Mouse (Mus musculus) left cerebral cortex, adult 11 months (tissue): Measurements from ENCODE around the gene Tpk1.

Experiments used
- DNase-seq: peaks from one replicate; pipeline ENCODE4 v3.0.0; 2022; ENCODE audit warnings: low spot score

Tpk1 gene

GRCm38 (mm10) chr6:43354562-43355241, 311.4 kb downstream of the Tpk1 start:
- DNase-seq: no peak

- DNase-seq: no peak
Measured at GRCm38 (mm10) chr6:43353446-43353845, 312.6 kb downstream of the Tpk1 start.

- DNase-seq: no peak
Measured at GRCm38 (mm10) chr6:43349083-43349482, 317.0 kb downstream of the Tpk1 start.

- no peak for DNase-seq
Measured at GRCm38 (mm10) chr6:43347637-43348036, 318.4 kb downstream of the Tpk1 start.

GRCm38 (mm10) chr6:43343006-43343405, 323.1 kb downstream of the Tpk1 start:
- DNase-seq: no peak

- DNase-seq: no peak
Measured at GRCm38 (mm10) chr6:43342386-43342785, 323.7 kb downstream of the Tpk1 start.

- DNase-seq: no peak
Measured at GRCm38 (mm10) chr6:43338804-43339203, 327.3 kb downstream of the Tpk1 start.

GRCm38 (mm10) chr6:43337491-43337961, 328.6 kb downstream of the Tpk1 start:
- DNase-seq: no peak

GRCm38 (mm10) chr6:43335619-43336234, 330.4 kb downstream of the Tpk1 start:
- DNase-seq: no peak

- no peak for DNase-seq
Measured at GRCm38 (mm10) chr6:43333479-43333878, 332.6 kb downstream of the Tpk1 start.

- no peak for DNase-seq
Measured at GRCm38 (mm10) chr6:43312961-43313656, 353.0 kb downstream of the Tpk1 start.

GRCm38 (mm10) chr6:43312546-43312945, 353.5 kb downstream of the Tpk1 start:
- no peak for DNase-seq

GRCm38 (mm10) chr6:43310071-43310470, 356.0 kb downstream of the Tpk1 start:
- no peak for DNase-seq

- no peak for DNase-seq
Measured at GRCm38 (mm10) chr6:43309454-43309853, 356.6 kb downstream of the Tpk1 start, which contains the start of gene Nobox. TSS of gene Nobox (minus strand) at chr6:43309554.

GRCm38 (mm10) chr6:43297508-43297850, 368.6 kb downstream of the Tpk1 start:
- DNase-seq: peak; percentile 21

- DNase-seq: peak; percentile 17
Measured at GRCm38 (mm10) chr6:43296798-43297507, 369.1 kb downstream of the Tpk1 start.

GRCm38 (mm10) chr6:43295908-43296307, 370.2 kb downstream of the Tpk1 start:
- DNase-seq: no peak
